Mouse (Mus musculus): ENCODE measurements around the gene Prr32.

Gene Prr32

DNA sequence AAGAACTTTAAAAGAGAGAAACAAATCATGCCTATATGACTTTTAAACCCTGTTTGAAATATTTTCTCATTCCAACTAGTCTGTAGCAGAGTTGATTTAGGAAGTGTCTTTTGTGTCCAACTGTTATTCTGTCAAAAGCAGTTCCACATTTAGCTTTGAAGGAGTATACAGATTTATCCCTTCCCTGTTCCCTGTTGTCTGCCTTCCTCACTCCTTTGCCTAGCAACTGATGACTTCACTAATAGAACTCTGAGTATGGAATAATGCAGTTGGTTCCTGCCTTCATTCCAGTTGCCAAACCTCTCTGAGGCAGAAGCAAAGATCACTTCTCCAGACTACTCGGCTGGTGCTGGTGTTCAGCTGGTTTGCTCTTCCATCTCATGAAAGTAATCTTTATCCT lies at the start of gene Prr32:
TSS of gene Prr32 (plus strand) at position 301 of the 400 bp plus-strand sequence.
- no peak for DNase-seq (ENCODE audit: low spot score in 2 of 2)

Data from right cerebral cortex, postnatal 10 days (tissue).